Mouse (Mus musculus) lung, embryonic 16.5 days (tissue): ENCODE measurements around the gene Luc7l3. TPM values are rescaled to one million over a fixed set of nuclear protein-coding genes. Genes with fewer than 3 reads are reported as not detected.

Experiments
- ATAC-seq: fragments of 200-750 bp; cut with Nextera tagmentation; 2 replicates; pipeline ENCODE4 v1.8.0; 2017; ENCODE audit warnings: low read depth, mild to moderate bottlenecking, moderate library complexity
- H3K27ac ChIP-seq: fragments of 300-500 bp; sonication (generic); 2 replicates; pipeline ENCODE4 v1.5.1; 2014; ENCODE audit warnings: mild to moderate bottlenecking, control low read depth, low read length
- H3K27me3 ChIP-seq: fragments of 300-500 bp; sonication (generic); 2 replicates; pipeline ENCODE4 v1.6.1; 2014; ENCODE audit warnings: low read depth, low read length, mixed read lengths; ENCODE audit not compliant: control insufficient read depth, insufficient read depth
- H3K36me3 ChIP-seq: fragments of 300-500 bp; sonication (generic); 2 replicates; pipeline ENCODE4 v1.6.1; 2014; ENCODE audit warnings: low read length; ENCODE audit not compliant: control insufficient read depth, insufficient read depth
- H3K4me1 ChIP-seq: fragments of 300-500 bp; sonication (generic); replicated peaks from 2 replicates; pipeline ENCODE4 v1.6.1; 2014; ENCODE audit warnings: low read length, mixed read lengths; ENCODE audit not compliant: control insufficient read depth, insufficient read depth
- H3K4me2 ChIP-seq: fragments of 300-500 bp; sonication (generic); 2 replicates; pipeline ENCODE4 v1.6.1; 2014; ENCODE audit warnings: low read depth, low read length, control low read depth
- H3K4me3 ChIP-seq: fragments of 300-500 bp; sonication (generic); 2 replicates; pipeline ENCODE4 v1.5.1; 2014; ENCODE audit warnings: mild to moderate bottlenecking, low read length, control low read depth
- H3K9ac ChIP-seq: fragments of 300-500 bp; sonication (generic); 2 replicates; pipeline ENCODE4 v1.6.1; 2014; ENCODE audit warnings: low read length, control low read depth
- H3K9me3 ChIP-seq: fragments of 300-500 bp; sonication (generic); 2 replicates; pipeline ENCODE4 v1.6.1; 2016; ENCODE audit warnings: low read length; ENCODE audit not compliant: control insufficient read depth
- WGBS: fragments of 180-500 bp; shearing (Covaris S2); extraction: QIAGEN DNeasy Blood & Tissue Kit; methylation state at CpG from one replicate; pipeline ENCODE4 v1.1.7; 2014; 5-methylcytosine and 5-hydroxymethylcytosine counted together
- polyA plus RNA-seq: library from polyadenylated mRNA; unstranded; fragments of >200 nt; fragmentation: Nextera tagmentation; extraction: Ambion mirVana; gene quantifications from 2 replicates; pipeline ENCODE4 v1.2.1, GENCODE M21; 2015

The Luc7l3 gene
- polyA plus RNA-seq, 1 experiment from 2014 or later: 105 TPM

DNA sequence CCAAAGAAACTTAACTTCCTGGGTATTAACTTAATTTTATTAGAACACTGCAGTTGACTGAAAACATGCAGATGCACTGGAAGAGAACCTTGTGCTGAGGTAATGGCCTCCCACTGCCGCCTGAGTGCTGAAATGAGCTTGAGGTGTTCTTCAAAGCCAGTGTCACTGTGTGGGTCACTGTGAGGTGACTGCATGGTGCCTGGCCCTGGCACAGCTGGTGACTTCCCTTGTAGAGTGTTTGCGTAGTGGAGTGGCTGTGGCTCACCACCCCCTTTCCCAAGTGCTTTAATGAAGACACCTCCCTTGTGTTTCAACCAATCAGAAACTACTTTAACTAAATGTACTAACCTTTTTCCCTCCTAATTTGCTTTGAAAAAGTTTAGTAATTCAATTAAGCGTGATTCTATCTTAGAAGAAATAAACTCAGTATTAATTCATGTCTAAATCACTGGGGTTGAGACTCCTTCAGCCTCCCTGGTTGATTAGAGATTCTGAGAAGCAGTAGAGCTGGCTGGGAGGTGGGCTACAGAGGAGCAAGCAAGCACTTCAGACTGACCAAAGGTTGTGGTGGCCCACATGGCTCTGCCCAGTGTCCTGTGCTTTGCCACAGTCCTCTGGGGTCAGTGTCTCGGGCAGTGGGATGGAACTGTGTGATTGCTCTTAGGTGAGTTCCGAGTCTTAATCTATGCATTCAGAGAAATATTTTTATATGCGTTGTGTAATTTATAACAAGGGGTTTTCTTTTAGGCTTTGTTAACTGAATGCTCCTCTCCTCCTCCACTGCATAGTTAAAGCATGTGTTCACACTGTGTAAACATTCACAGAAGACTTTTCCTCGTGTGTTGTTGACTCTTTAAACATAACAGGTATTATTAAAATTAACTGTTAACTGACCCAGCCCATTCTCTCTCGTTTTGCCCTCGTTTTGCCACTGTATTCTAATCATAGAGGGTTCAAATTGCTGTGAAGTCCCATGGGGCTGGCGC lies 19.5 kb upstream of the Luc7l3 start:
- Histone ChIP-seq H3K4me1 (peaks cover 23% of the 10 kb centered on the region), H3K27ac (peak overlapping the region; percentile 93), H3K9ac (no peak overlapping the region), H3K4me2 (peak overlapping the region; percentile 32; the same call in 1 of the 2 replicates), H3K27me3 (no peaks in the 10 kb centered on the region), H3K9me3 (no peaks in the 10 kb centered on the region), H3K36me3 (peaks cover 14% of the 10 kb centered on the region), H3K4me3 (no peak overlapping the region)
- peak; percentile 84 for ATAC-seq
- WGBS: 49% methylated on average over 10 of the region's 10 CpGs

DNA sequence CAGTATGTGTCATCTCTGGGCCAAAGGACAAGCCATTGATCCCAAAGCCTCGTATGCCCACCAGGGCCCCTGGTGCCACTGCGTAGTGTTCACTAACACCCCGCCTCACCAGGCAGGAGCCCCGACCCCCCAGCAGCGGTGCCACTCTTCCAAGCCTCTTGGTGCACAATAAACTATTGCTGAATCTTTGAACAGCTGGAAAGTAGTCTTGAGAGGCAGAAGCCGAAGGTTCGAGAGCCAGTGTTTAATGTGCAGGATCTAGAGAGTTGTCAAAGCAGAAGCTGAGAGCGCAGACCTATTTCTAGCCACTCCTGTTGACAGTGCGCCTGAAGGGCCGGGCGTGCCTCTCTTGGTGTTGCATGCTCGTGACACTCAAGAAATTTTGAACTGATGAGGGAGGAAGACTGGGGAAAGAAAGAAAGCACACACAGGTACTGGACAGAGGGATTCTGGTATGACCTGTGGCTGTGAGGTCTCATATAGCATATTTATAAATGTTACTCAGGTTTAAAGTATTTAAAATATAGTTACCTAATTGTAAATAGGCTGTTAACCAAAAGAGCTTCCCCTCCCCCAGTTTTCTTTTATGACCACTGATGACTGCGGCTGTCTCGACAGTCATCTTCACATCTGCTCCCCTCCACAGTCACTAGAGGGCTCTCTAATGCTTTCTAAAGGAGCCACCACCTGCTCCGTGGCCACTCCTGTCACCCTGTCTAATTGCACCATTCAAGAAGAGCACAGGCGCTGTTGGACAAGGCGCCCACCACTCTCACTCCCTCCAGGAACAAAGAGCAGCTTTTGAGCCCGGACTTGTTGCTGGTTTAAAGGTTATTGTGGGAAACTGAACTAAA lies 18.2 kb upstream of the Luc7l3 start:
- Histone ChIP-seq H3K4me1 (peaks cover 18% of the 10 kb centered on the region), H3K9ac (no peak overlapping the region), H3K9me3 (no peaks in the 10 kb centered on the region), H3K27ac (no peak overlapping the region), H3K4me2 (no peak overlapping the region), H3K36me3 (peaks cover 23% of the 10 kb centered on the region), H3K27me3 (no peaks in the 10 kb centered on the region), H3K4me3 (no peak overlapping the region)
- peak; percentile 56 for ATAC-seq
- 49% methylated on average over 18 of the region's 18 CpGs for whole genome bisulfite sequencing

DNA sequence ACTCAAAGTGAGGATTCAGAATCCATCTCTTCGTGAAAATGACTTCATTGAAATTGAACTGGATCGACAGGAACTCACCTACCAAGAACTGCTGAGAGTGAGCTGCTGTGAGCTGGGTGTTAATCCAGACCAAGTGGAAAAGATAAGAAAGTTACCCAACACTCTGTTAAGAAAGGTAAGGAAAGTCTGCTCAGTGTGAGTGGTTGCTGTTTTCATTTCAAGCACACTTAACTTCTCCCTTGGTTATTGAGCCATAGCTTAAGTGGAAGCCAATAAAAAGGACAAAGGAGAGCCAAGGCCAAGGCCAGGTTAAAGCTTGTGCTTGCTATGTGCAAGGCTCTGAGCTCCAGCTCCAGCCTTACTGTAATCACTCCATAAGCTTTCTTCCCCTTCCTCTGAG lies 16.6 kb upstream of the Luc7l3 start:
- 61% methylated on average over 2 of the region's 2 CpGs for WGBS
- Histone ChIP-seq H3K36me3 (peaks cover 28% of the 10 kb centered on the region), H3K4me2 (no peak overlapping the region), H3K4me3 (no peak overlapping the region), H3K9ac (no peak overlapping the region), H3K27ac (peak overlapping the region; percentile 65), H3K27me3 (no peaks in the 10 kb centered on the region), H3K4me1 (peaks cover 13% of the 10 kb centered on the region), H3K9me3 (no peaks in the 10 kb centered on the region)
- peak; percentile 11; the same call in 1 of the 2 replicates for ATAC-seq

DNA sequence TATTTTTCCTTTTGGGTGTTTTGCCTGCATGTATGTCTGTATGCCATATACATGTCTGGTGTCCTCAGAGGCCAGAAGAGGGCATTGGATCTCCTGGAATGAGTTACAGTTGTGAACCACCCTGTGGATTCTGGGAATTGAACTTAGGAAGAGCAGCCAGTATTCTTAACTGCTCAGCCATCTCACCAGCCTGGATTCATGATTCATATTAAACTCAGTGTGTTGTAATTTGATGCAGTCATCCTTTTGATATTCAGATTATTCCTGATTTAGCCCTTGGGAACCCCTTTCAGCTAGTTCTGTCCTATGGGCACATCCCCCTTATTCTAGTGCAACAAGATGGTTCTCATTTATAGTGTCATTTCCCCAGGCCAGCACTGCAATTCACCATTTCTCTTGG lies 14.8 kb upstream of the Luc7l3 start:
- Histone ChIP-seq H3K4me3 (no peak overlapping the region), H3K27me3 (no peaks in the 10 kb centered on the region), H3K4me2 (no peak overlapping the region), H3K4me1 (peaks cover 2% of the 10 kb centered on the region; the same call in 1 of the 2 replicates), H3K9ac (no peak overlapping the region), H3K9me3 (no peaks in the 10 kb centered on the region), H3K27ac (no peak overlapping the region), H3K36me3 (peaks cover 28% of the 10 kb centered on the region)
- no peak for ATAC-seq

DNA sequence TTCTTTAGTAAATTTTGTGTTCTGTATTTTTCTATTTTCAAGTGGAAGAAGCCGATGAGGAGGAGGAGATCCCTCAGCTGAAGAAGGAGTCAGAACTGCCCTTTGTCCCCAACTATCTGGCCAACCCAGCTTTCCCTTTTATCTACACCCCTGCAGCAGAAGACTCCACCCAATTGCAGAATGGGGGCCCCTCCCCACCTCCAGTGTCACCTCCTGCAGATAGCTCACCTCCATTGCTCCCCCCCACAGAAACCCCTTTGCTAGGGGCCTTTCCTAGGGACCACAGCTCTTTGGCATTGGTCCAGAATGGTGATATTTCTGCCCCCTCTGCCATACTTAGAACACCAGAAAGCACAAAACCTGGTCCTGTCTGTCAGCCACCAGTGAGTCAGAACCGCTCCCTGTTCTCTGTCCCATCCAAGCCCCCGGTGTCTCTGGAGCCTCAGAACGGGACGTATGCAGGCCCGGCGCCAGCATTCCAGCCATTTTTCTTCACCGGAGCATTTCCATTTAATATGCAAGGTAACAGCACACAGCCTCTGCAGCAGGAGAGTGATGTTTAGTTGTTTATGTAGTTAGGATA lies 12.7 kb upstream of the Luc7l3 start:
- no peaks in the 10 kb centered on the region for H3K27me3 ChIP-seq
- no peak overlapping the region for H3K27ac ChIP-seq
- peaks cover 24% of the 10 kb centered on the region for H3K36me3 ChIP-seq
- no peak overlapping the region for H3K4me3 ChIP-seq
- no peak overlapping the region for H3K9ac ChIP-seq
- 86% methylated on average over 8 of the region's 8 CpGs for WGBS
- no peak for ATAC-seq
- H3K4me2 ChIP-seq: no peak overlapping the region
- H3K4me1 ChIP-seq: peaks cover 12% of the 10 kb centered on the region
- H3K9me3 ChIP-seq: no peaks in the 10 kb centered on the region

DNA sequence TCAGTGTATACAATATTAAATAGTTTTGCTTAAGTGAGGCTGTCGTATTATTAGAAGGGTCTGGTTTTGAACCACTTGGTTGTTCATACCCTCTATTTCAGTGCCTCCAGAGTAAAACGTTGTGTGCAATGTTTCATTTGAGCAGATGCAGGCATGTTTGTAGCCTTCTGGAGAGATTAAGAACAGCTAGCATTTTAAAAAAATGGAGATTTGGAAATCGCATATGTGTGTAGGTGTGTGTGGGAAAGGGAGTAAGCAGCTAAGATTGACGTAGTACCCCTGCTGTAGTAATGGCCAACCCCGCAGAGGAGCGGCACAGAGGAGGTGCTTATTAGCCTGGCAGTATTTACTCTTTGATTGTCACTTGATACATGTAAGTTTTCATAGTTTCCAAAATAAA lies 10.9 kb upstream of the Luc7l3 start:
- H3K4me2 ChIP-seq: no peak overlapping the region
- H3K4me3 ChIP-seq: no peak overlapping the region
- H3K27me3 ChIP-seq: no peaks in the 10 kb centered on the region
- H3K9me3 ChIP-seq: no peaks in the 10 kb centered on the region
- WGBS: 85% methylated on average over 6 of the region's 6 CpGs
- peaks cover 18% of the 10 kb centered on the region for H3K4me1 ChIP-seq
- peaks cover 14% of the 10 kb centered on the region for H3K36me3 ChIP-seq
- no peak for ATAC-seq
- no peak overlapping the region for H3K27ac ChIP-seq
- no peak overlapping the region for H3K9ac ChIP-seq

DNA sequence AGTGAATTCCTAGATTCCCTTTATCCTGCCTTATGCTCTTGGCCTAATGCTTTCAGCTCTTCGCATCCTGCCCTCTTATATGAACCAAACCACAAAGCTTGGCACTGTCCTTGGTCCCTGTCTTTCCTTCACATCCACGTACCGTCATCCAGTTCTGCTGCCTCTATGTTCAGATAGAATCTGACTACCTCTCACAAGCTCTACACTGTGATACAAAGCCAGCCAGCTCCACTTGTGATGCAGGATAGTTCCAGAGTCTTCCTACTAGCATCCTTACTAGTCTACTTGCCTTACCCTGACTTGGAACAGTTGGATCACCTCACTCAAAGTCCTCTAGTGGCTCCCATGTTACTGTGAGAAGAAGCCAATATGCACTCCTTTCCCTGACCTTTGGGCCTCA lies 8.4 kb upstream of the Luc7l3 start:
- Histone ChIP-seq H3K27ac (0 out of 2 replicates have a peak overlapping the region, but pooled peaks have one; percentile 8), H3K4me1 (peaks cover 24% of the 10 kb centered on the region), H3K27me3 (no peaks in the 10 kb centered on the region), H3K36me3 (peaks cover 7% of the 10 kb centered on the region), H3K9ac (no peak overlapping the region), H3K9me3 (no peaks in the 10 kb centered on the region), H3K4me3 (no peak overlapping the region), H3K4me2 (no peak overlapping the region)
- 89% methylated on average over 3 of the region's 3 CpGs for WGBS
- no peak for ATAC-seq

DNA sequence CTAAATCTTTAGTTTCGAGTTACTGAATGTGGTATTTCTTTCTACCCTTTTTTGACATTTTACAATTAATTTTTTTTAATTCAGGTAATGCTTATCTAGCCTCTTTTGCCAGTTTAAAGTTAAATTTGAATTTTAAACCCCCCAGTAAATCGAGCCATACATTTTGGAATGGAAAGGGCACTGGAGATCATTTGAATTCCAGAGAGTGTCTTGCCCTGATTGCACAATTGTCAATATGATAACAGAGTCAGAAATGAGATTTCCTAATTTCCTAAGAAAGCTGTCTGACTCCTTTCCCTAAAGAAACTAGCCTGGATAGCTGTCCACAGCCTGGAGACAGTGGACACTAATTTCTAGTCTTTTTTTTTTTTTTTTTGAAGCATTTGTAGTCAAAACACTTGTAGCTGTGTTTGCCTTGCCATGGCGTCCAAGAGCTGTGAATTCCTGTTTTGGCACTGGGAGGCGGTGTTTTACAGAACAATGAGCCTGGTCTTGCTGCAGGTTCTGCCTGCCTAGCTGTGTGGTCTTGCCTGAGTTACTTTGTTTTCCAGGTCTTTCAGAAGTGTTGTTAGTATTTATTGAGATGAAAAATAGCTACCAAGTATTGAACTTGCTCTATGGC lies 7.6 kb upstream of the Luc7l3 start:
- no peaks in the 10 kb centered on the region for H3K9me3 ChIP-seq
- 37% methylated on average over 4 of the region's 4 CpGs for WGBS
- peak overlapping the region; percentile 75 for H3K4me2 ChIP-seq
- H3K4me3 ChIP-seq: 0 out of 2 replicates have a peak overlapping the region, but pooled peaks have one; percentile 4
- peaks cover 1% of the 10 kb centered on the region for H3K36me3 ChIP-seq
- peaks cover 24% of the 10 kb centered on the region for H3K4me1 ChIP-seq
- no peak for ATAC-seq
- H3K9ac ChIP-seq: no peak overlapping the region
- H3K27me3 ChIP-seq: no peaks in the 10 kb centered on the region
- peak overlapping the region; percentile 98 for H3K27ac ChIP-seq
